Mouse (Mus musculus): ENCODE measurements at regions not wholly inside any gene's neighbourhood (a gene's known extent, or its start where the extent isn't known, plus 50 kb on each side); places are given as distances from the start of the nearest gene placed in this dataset.
A peak's percentile ranks its signal among the peaks of the same experiment; 100 is the strongest.

DNA sequence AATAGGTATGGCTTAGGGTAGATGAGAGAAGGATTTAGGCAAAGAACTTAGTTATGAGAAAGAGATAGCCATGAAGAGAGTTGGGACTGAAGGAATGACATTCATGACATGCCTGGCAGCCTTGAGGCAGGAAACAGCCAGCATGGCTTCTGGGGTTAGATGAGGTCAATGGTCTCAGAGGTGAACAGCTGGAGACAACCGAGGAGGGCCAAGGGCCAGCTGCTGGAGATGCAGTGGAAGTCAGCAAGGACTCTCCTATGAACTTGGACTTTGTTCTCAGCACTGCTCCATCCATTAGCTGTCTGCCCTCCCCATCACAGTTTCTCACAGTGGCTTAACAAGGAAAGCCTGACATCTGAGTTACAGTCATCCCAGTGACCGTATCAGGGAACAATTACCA is 151.9 kb upstream of the Bmper start:
- no peak for TF ChIP-seq POLR2A (IDR thresholded peaks at IDR 0.05; ENCODE audit: borderline replicate concordance, extremely low read depth, low read depth, low read length)
- no peak for TF ChIP-seq CTCF (IDR thresholded peaks at IDR 0.05; ENCODE audit: insufficient read depth, low read length)
- DNase-seq: peak; percentile 8

GRCm38 (mm10) chr9:23072741-23073140 is 150.1 kb upstream of the Bmper start:
- TF ChIP-seq CTCF (IDR thresholded peaks at IDR 0.05; ENCODE audit: insufficient read depth, low read length): no peak
- TF ChIP-seq POLR2A (IDR thresholded peaks at IDR 0.05; ENCODE audit: borderline replicate concordance, extremely low read depth, low read depth, low read length): no peak

More for the DNA sequence above, 151.9 kb upstream of the Bmper start:
- H3K4me3 ChIP-seq (replicated peaks; ENCODE audit: extremely low read depth, low read depth, low read length): no peak overlapping the region
- H3K4me1 ChIP-seq (ENCODE audit: control insufficient read depth, insufficient read depth, low read length): no peaks in the 10 kb centered on the region
- 53% methylated on average over 2 of the region's 2 CpGs for whole genome bisulfite sequencing

GRCm38 (mm10) chr9:23083562-23083961 is 139.3 kb upstream of the Bmper start:
- 11% methylated on average over 17 of the region's 17 CpGs for WGBS
- Histone ChIP-seq H3K4me1 (ENCODE audit: control insufficient read depth, insufficient read depth, low read length) (peaks cover 2% of the 10 kb centered on the region; the same call in 1 of the 2 replicates), H3K4me3 (replicated peaks; ENCODE audit: extremely low read depth, low read depth, low read length) (no peak overlapping the region)
- no peak for TF ChIP-seq POLR2A (IDR thresholded peaks at IDR 0.05; ENCODE audit: borderline replicate concordance, extremely low read depth, low read depth, low read length)
- no peak for TF ChIP-seq CTCF (IDR thresholded peaks at IDR 0.05; ENCODE audit: insufficient read depth, low read length)
- DNase-seq: peak; percentile 46

More at GRCm38 (mm10) chr9:23072741-23073140, 150.1 kb upstream of the Bmper start:
- DNase-seq: no peak
- Histone ChIP-seq H3K4me3 (replicated peaks; ENCODE audit: extremely low read depth, low read depth, low read length) (no peak overlapping the region), H3K4me1 (ENCODE audit: control insufficient read depth, insufficient read depth, low read length) (no peaks in the 10 kb centered on the region)
- 58% methylated on average over 8 of the region's 8 CpGs for WGBS

GRCm38 (mm10) chr9:23089339-23089738 is 133.5 kb upstream of the Bmper start:
- TF ChIP-seq CTCF (IDR thresholded peaks at IDR 0.05; ENCODE audit: insufficient read depth, low read length) (no peak), POLR2A (IDR thresholded peaks at IDR 0.05; ENCODE audit: borderline replicate concordance, extremely low read depth, low read depth, low read length) (no peak)
- WGBS: 79% methylated on average over 2 of the region's 2 CpGs
- H3K4me1 ChIP-seq (ENCODE audit: control insufficient read depth, insufficient read depth, low read length): no peaks in the 10 kb centered on the region
- DNase-seq: no peak
- H3K4me3 ChIP-seq (replicated peaks; ENCODE audit: extremely low read depth, low read depth, low read length): no peak overlapping the region

- Histone ChIP-seq H3K4me3 (replicated peaks; ENCODE audit: extremely low read depth, low read depth, low read length) (no peak overlapping the region), H3K4me1 (ENCODE audit: control insufficient read depth, insufficient read depth, low read length) (no peaks in the 10 kb centered on the region)
- 72% methylated on average over 11 of the region's 11 CpGs for WGBS
- TF ChIP-seq CTCF (IDR thresholded peaks at IDR 0.05; ENCODE audit: insufficient read depth, low read length) (no peak), POLR2A (IDR thresholded peaks at IDR 0.05; ENCODE audit: borderline replicate concordance, extremely low read depth, low read depth, low read length) (no peak)
- no peak for DNase-seq
Observed at GRCm38 (mm10) chr9:23097134-23097789, 125.6 kb upstream of the Bmper start.

GRCm38 (mm10) chr9:23101584-23101983 is 121.3 kb upstream of the Bmper start:
- DNase-seq: no peak
- TF ChIP-seq CTCF (IDR thresholded peaks at IDR 0.05; ENCODE audit: insufficient read depth, low read length) (no peak), POLR2A (IDR thresholded peaks at IDR 0.05; ENCODE audit: borderline replicate concordance, extremely low read depth, low read depth, low read length) (no peak)
- Histone ChIP-seq H3K4me3 (replicated peaks; ENCODE audit: extremely low read depth, low read depth, low read length) (no peak overlapping the region), H3K4me1 (ENCODE audit: control insufficient read depth, insufficient read depth, low read length) (no peaks in the 10 kb centered on the region)

DNA sequence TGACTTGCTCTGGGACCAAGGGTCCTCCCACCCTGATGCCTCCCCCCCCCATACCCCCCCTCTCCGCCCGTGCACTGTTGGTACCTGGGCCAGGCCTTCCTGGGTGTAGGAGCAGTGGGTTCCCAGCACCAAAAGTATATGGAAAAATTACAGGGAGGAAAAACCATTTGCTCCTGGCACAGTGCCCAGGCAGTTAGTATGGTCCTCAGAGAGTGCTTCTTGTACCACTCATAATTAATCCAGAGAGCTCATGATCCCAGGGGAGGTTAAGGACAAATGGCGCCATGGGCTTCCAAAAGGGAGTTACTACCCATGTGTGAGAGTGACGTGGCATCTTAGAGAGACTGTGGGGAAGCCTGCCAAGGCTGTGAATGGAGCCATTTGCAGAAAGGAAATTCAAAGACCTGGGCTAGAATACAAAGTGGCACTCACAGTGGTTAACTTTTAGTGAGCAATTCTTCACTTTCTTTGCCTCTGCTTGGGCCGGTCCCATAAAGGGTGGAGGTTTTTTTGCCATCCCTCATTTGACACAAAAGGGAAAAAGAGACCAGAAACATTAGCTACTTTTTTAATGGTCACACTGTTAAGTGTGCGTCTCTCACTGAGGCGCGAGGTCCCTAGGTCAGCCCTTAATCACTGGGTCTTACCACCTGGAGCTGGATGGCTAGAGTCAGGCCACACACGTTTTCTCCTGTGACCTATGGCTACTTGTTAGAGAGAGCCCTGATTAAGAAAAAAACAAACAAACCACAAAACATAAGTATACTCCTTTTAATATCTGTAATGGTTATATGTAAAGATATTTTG is 120.7 kb upstream of the Bmper start:
- 73% methylated on average over 9 of the region's 9 CpGs for WGBS
- Histone ChIP-seq H3K4me1 (ENCODE audit: control insufficient read depth, insufficient read depth, low read length) (no peaks in the 10 kb centered on the region), H3K4me3 (replicated peaks; ENCODE audit: extremely low read depth, low read depth, low read length) (no peak overlapping the region)
- DNase-seq: no peak
- TF ChIP-seq CTCF (IDR thresholded peaks at IDR 0.05; ENCODE audit: insufficient read depth, low read length) (no peak), POLR2A (IDR thresholded peaks at IDR 0.05; ENCODE audit: borderline replicate concordance, extremely low read depth, low read depth, low read length) (no peak)

DNA sequence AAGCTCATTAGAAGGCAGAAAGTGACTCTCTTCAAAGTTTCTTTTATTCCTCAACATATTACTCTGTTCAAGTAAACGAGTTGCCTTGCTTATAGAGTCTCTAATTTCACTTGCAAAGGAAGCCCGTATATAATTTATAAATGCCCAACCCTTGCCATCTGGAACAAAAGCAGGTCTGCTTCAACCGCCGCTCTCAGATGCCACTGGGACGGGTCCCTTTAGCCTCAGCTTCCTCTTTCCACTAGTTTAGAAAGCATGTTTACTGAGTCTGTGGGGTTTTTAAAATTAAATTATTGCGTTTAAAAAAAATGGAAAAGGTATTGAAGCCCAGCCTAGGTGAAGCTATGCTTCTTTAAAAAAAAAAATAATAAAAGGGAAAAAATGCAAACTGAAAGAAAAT is 111.4 kb upstream of the Bmper start:
- Histone ChIP-seq H3K4me3 (replicated peaks; ENCODE audit: extremely low read depth, low read depth, low read length) (no peak overlapping the region), H3K4me1 (ENCODE audit: control insufficient read depth, insufficient read depth, low read length) (no peaks in the 10 kb centered on the region)
- DNase-seq: no peak
- WGBS: 71% methylated on average over 6 of the region's 6 CpGs
- TF ChIP-seq CTCF (IDR thresholded peaks at IDR 0.05; ENCODE audit: insufficient read depth, low read length): no peak
- no peak for TF ChIP-seq POLR2A (IDR thresholded peaks at IDR 0.05; ENCODE audit: borderline replicate concordance, extremely low read depth, low read depth, low read length)

DNA sequence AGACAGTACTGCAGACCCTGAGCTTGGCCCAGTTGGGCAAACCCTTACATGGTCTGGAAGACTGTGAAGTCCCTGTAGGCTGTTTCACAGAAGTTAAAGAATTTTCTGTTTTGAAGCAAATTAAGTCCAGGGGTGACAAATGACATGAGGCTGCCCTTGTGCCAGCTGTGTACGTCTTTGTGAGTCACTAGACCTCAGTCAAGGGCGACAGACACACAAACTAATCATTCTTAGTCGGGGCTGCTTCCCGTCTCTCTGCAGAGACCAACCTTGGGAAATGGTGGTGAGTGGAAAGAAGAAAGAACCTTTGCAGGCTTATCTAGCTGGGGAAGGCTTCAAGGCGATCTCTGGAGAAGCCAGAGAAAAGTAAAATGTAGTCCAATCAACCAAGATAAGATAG is 107.8 kb upstream of the Bmper start:
- no peak for TF ChIP-seq POLR2A (IDR thresholded peaks at IDR 0.05; ENCODE audit: borderline replicate concordance, extremely low read depth, low read depth, low read length)
- TF ChIP-seq CTCF (IDR thresholded peaks at IDR 0.05; ENCODE audit: insufficient read depth, low read length): no peak
- no peaks in the 10 kb centered on the region for H3K4me1 ChIP-seq (ENCODE audit: control insufficient read depth, insufficient read depth, low read length)
- no peak for DNase-seq
- H3K4me3 ChIP-seq (replicated peaks; ENCODE audit: extremely low read depth, low read depth, low read length): no peak overlapping the region
- WGBS: 51% methylated on average over 5 of the region's 5 CpGs

GRCm38 (mm10) chr9:23115540-23115939 is 107.3 kb upstream of the Bmper start:
- H3K4me1 ChIP-seq (ENCODE audit: control insufficient read depth, insufficient read depth, low read length): no peaks in the 10 kb centered on the region
- 60% methylated on average over 5 of the region's 5 CpGs for WGBS
- H3K4me3 ChIP-seq (replicated peaks; ENCODE audit: extremely low read depth, low read depth, low read length): no peak overlapping the region
- DNase-seq: no peak
- TF ChIP-seq CTCF (IDR thresholded peaks at IDR 0.05; ENCODE audit: insufficient read depth, low read length) (no peak), POLR2A (IDR thresholded peaks at IDR 0.05; ENCODE audit: borderline replicate concordance, extremely low read depth, low read depth, low read length) (no peak)
